Mouse (Mus musculus): ENCODE data around the gene Myh13.

Gene Myh13

GRCm38 (mm10) chr11:67390679-67391384 is 69.4 kb downstream of the Myh13 start:
- DNase-seq (ENCODE audit: low spot score): no peak

GRCm38 (mm10) chr11:67392369-67392768 is 70.9 kb downstream of the Myh13 start:
- DNase-seq (ENCODE audit: low spot score): no peak

- DNase-seq (ENCODE audit: low spot score): no peak
Observed at GRCm38 (mm10) chr11:67400956-67401355, 79.5 kb downstream of the Myh13 start.

- no peak for DNase-seq (ENCODE audit: low spot score)
Observed at GRCm38 (mm10) chr11:67414346-67414940, 93.0 kb downstream of the Myh13 start.
